Mouse (Mus musculus): ENCODE data around the gene Rab43. TPM values are rescaled to one million over a fixed set of nuclear protein-coding genes. Genes with fewer than 3 reads are reported as not detected.

Gene Rab43
- polyA plus RNA-seq, 1 experiment from 2014 or later: 18.6 TPM

DNA sequence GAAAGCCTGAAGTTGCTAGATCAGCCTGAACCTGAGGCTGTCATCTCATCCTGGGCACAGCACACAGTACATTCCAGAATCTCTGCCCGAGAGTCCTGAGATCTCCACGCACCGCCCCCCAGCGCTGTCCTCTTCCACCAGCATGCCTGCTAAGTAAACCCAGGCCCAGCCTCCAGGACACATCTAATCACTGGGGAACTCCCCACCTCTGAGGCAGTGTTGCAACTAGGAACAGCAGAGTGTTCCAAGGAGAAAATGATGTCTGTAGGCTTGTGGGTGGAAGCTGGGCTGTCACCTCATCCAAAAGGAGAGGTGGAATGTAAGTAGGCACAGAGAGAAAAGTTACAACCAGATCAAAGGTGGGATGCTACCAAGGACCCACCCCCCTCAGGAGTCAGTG is 56.8 kb downstream of the Rab43 start:
- H3K4me3 ChIP-seq (ENCODE audit: low read depth, low read length): no peak overlapping the region
- H3K27me3 ChIP-seq (replicated peaks; ENCODE audit: control insufficient read depth, insufficient read depth, low read length): no peaks in the 10 kb centered on the region
- no peak for ATAC-seq (ENCODE audit: low read depth)
- no peaks in the 10 kb centered on the region for H3K36me3 ChIP-seq (ENCODE audit: control insufficient read depth, insufficient read depth, low read length)
- no peak for DNase-seq (ENCODE audit: low spot score)
- H3K9me3 ChIP-seq (ENCODE audit: control insufficient read depth, low read length): no peaks in the 10 kb centered on the region
- H3K9ac ChIP-seq (ENCODE audit: low read depth, low read length): no peak overlapping the region
- H3K4me1 ChIP-seq (ENCODE audit: control insufficient read depth, insufficient read depth, low read length): no peaks in the 10 kb centered on the region
- WGBS: 86% methylated on average over 4 of the region's 4 CpGs
- no peak overlapping the region for H3K4me2 ChIP-seq (ENCODE audit: low read depth, low read length)
- H3K27ac ChIP-seq (replicated peaks; ENCODE audit: low read depth, low read length): no peak overlapping the region

DNA sequence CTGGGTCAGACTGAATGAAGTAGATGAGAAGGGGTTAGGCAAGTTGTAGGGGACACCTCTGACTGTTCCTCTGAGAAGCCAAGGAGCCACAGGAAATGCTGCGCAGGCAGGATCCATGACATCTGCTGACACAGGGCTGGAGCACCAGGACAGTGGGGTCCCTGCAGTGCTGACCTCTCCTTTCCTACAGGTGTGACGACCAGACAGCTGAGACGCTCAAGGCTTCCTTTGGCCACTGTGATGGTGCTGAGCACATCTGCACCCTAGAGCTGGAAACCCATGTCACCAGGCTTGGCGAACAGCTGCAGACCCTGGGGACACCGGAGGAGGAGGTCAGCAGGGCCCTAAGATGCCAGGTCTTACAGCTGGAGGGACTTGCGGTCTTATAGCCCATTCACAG is 60.4 kb downstream of the Rab43 start:
- H3K27ac ChIP-seq (replicated peaks; ENCODE audit: low read depth, low read length): no peak overlapping the region
- WGBS: 86% methylated on average over 6 of the region's 6 CpGs
- no peaks in the 10 kb centered on the region for H3K36me3 ChIP-seq (ENCODE audit: control insufficient read depth, insufficient read depth, low read length)
- no peaks in the 10 kb centered on the region for H3K27me3 ChIP-seq (replicated peaks; ENCODE audit: control insufficient read depth, insufficient read depth, low read length)
- ATAC-seq (ENCODE audit: low read depth) (no peak), DNase-seq (ENCODE audit: low spot score) (no peak)
- no peak overlapping the region for H3K4me2 ChIP-seq (ENCODE audit: low read depth, low read length)
- no peaks in the 10 kb centered on the region for H3K9me3 ChIP-seq (ENCODE audit: control insufficient read depth, low read length)
- no peak overlapping the region for H3K4me3 ChIP-seq (ENCODE audit: low read depth, low read length)
- peaks cover 8% of the 10 kb centered on the region; the same call in 1 of the 2 replicates for H3K4me1 ChIP-seq (ENCODE audit: control insufficient read depth, insufficient read depth, low read length)
- H3K9ac ChIP-seq (ENCODE audit: low read depth, low read length): no peak overlapping the region

DNA sequence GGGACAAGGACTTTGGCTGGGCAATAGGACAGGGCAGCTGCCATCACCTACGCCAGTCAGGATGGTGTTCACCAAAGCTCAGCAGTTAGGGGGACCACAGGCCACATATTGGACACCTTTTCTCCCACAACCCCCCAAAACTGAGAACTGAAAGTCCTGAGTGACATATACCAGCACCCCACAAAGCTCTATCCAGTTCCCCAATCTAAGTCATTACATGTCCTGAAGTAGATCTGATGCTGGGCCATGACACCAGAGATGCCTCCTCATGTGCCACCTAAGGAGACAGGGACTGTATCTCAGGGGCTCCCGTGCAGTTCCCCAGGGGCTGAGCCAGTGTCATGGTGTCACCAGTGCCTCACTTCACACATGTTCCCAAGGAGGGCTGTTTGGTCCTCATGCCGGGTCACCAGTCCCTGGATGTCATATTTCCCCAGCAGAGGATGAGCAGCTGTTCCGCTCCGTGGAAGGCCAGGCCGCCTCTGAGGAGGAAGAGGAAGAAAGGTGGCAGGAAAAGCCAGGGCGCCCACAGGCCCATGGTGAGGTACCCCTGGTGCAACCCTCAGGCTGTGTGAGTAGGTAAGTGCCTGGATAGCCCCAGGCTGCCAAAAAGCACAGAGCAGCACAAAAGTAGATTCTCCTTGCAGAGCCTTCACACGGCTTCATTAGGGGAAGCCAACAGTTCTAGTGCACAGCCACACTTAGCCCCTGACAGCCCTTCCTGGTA is 61.6 kb downstream of the Rab43 start:
- H3K9ac ChIP-seq (ENCODE audit: low read depth, low read length): no peak overlapping the region
- no peak for DNase-seq (ENCODE audit: low spot score)
- H3K27ac ChIP-seq (replicated peaks; ENCODE audit: low read depth, low read length): no peak overlapping the region
- no peak for ATAC-seq (ENCODE audit: low read depth)
- peaks cover 9% of the 10 kb centered on the region; the same call in 1 of the 2 replicates for H3K4me1 ChIP-seq (ENCODE audit: control insufficient read depth, insufficient read depth, low read length)
- H3K36me3 ChIP-seq (ENCODE audit: control insufficient read depth, insufficient read depth, low read length): no peaks in the 10 kb centered on the region
- no peaks in the 10 kb centered on the region for H3K9me3 ChIP-seq (ENCODE audit: control insufficient read depth, low read length)
- H3K4me3 ChIP-seq (ENCODE audit: low read depth, low read length): no peak overlapping the region
- 82% methylated on average over 8 of the region's 8 CpGs for WGBS
- H3K4me2 ChIP-seq (ENCODE audit: low read depth, low read length): no peak overlapping the region
- H3K27me3 ChIP-seq (replicated peaks; ENCODE audit: control insufficient read depth, insufficient read depth, low read length): no peaks in the 10 kb centered on the region

DNA sequence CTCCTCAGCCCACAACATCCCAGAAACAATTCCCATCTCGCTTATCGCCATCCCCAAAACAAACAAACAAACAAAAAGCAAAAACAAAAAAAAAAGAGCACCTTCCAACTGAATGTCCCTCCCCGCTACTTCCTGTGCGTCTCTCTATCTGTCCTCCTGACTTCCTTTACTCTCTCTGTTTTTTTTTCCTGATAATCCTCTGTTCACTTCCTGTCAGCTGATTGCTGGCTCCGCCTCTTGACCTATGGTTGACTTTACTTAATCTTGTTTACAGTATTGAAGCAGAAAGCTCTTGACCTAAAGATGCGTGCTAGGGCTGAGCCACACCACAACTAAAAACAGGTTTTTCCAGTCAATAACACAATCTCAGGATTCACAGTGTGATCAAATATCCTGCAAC is 63.4 kb downstream of the Rab43 start:
- H3K4me2 ChIP-seq (ENCODE audit: low read depth, low read length): no peak overlapping the region
- H3K9ac ChIP-seq (ENCODE audit: low read depth, low read length): no peak overlapping the region
- ATAC-seq (ENCODE audit: low read depth) (no peak), DNase-seq (ENCODE audit: low spot score) (no peak)
- no peaks in the 10 kb centered on the region for H3K9me3 ChIP-seq (ENCODE audit: control insufficient read depth, low read length)
- H3K36me3 ChIP-seq (ENCODE audit: control insufficient read depth, insufficient read depth, low read length): no peaks in the 10 kb centered on the region
- no peak overlapping the region for H3K27ac ChIP-seq (replicated peaks; ENCODE audit: low read depth, low read length)
- H3K27me3 ChIP-seq (replicated peaks; ENCODE audit: control insufficient read depth, insufficient read depth, low read length): no peaks in the 10 kb centered on the region
- WGBS: 88% methylated on average over 6 of the region's 6 CpGs
- H3K4me3 ChIP-seq (ENCODE audit: low read depth, low read length): no peak overlapping the region
- peaks cover 9% of the 10 kb centered on the region; the same call in 1 of the 2 replicates for H3K4me1 ChIP-seq (ENCODE audit: control insufficient read depth, insufficient read depth, low read length)

- peaks cover 9% of the 10 kb centered on the region; the same call in 1 of the 2 replicates for H3K4me1 ChIP-seq (ENCODE audit: control insufficient read depth, insufficient read depth, low read length)
- no peak overlapping the region for H3K27ac ChIP-seq (replicated peaks; ENCODE audit: low read depth, low read length)
- ATAC-seq (ENCODE audit: low read depth) (no peak), DNase-seq (ENCODE audit: low spot score) (no peak)
- no peak overlapping the region for H3K9ac ChIP-seq (ENCODE audit: low read depth, low read length)
- WGBS: 75% methylated on average over 2 of the region's 2 CpGs
- H3K36me3 ChIP-seq (ENCODE audit: control insufficient read depth, insufficient read depth, low read length): no peaks in the 10 kb centered on the region
- H3K27me3 ChIP-seq (replicated peaks; ENCODE audit: control insufficient read depth, insufficient read depth, low read length): no peaks in the 10 kb centered on the region
- no peak overlapping the region for H3K4me3 ChIP-seq (ENCODE audit: low read depth, low read length)
- no peaks in the 10 kb centered on the region for H3K9me3 ChIP-seq (ENCODE audit: control insufficient read depth, low read length)
- H3K4me2 ChIP-seq (ENCODE audit: low read depth, low read length): no peak overlapping the region
Measured at GRCm38 (mm10) chr6:87748078-87748477, 63.9 kb downstream of the Rab43 start.

DNA sequence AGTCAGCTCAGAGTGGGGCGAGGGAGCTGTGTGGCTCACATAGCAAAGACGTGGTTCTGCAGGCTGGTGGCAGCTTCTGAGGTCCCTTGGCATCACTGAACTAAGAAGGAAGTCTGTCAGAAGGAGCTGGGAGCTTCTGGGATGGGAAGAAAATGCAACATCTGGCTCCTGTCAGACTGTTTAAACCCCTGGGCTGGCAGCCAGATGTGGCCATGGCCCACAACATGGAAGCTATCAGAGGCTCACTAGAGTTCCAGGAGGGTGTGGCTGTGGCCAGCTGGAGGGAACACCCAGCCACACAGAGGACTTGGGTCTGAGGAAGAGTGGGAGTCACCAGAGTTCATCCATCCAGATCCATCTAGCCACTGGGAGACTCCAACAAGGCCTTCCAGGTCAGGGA is 65.1 kb downstream of the Rab43 start:
- H3K4me1 ChIP-seq (ENCODE audit: control insufficient read depth, insufficient read depth, low read length): peaks cover 9% of the 10 kb centered on the region; the same call in 1 of the 2 replicates
- no peak overlapping the region for H3K9ac ChIP-seq (ENCODE audit: low read depth, low read length)
- H3K36me3 ChIP-seq (ENCODE audit: control insufficient read depth, insufficient read depth, low read length): no peaks in the 10 kb centered on the region
- H3K27me3 ChIP-seq (replicated peaks; ENCODE audit: control insufficient read depth, insufficient read depth, low read length): no peaks in the 10 kb centered on the region
- WGBS: 31% methylated on average over 2 of the region's 2 CpGs
- H3K4me3 ChIP-seq (ENCODE audit: low read depth, low read length): no peak overlapping the region
- H3K9me3 ChIP-seq (ENCODE audit: control insufficient read depth, low read length): no peaks in the 10 kb centered on the region
- ATAC-seq (ENCODE audit: low read depth) (no peak), DNase-seq (ENCODE audit: low spot score) (peak; percentile 71)
- H3K27ac ChIP-seq (replicated peaks; ENCODE audit: low read depth, low read length): no peak overlapping the region
- no peak overlapping the region for H3K4me2 ChIP-seq (ENCODE audit: low read depth, low read length)

DNA sequence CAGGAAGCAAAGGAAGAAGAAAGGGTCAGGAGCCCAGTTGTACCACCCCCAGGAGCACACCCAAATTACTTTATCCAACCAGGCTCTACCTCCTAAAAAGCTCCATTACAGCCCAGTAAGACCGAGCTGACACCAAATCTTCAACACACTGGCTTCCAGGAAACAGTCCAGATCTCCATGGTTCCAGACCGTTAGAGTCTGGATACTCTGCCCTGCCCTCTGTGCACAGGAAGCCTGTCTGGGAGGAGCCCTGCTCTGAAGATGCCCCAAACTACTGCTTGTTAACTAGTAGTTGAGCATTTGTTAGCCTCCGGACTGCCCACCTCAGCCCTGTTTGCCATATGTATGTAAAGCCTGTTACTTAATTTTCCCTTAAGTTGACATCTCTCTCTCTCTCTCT is 65.9 kb downstream of the Rab43 start:
- H3K4me1 ChIP-seq (ENCODE audit: control insufficient read depth, insufficient read depth, low read length): peaks cover 9% of the 10 kb centered on the region; the same call in 1 of the 2 replicates
- no peaks in the 10 kb centered on the region for H3K9me3 ChIP-seq (ENCODE audit: control insufficient read depth, low read length)
- no peak overlapping the region for H3K4me2 ChIP-seq (ENCODE audit: low read depth, low read length)
- H3K27ac ChIP-seq (replicated peaks; ENCODE audit: low read depth, low read length): no peak overlapping the region
- DNase-seq (ENCODE audit: low spot score) (no peak), ATAC-seq (ENCODE audit: low read depth) (no peak)
- H3K4me3 ChIP-seq (ENCODE audit: low read depth, low read length): no peak overlapping the region
- no peaks in the 10 kb centered on the region for H3K36me3 ChIP-seq (ENCODE audit: control insufficient read depth, insufficient read depth, low read length)
- H3K9ac ChIP-seq (ENCODE audit: low read depth, low read length): no peak overlapping the region
- no peaks in the 10 kb centered on the region for H3K27me3 ChIP-seq (replicated peaks; ENCODE audit: control insufficient read depth, insufficient read depth, low read length)
- 58% methylated on average over 3 of the region's 3 CpGs for WGBS

GRCm38 (mm10) chr6:87745301-87745700 is 66.7 kb downstream of the Rab43 start:
- ATAC-seq (ENCODE audit: low read depth) (no peak), DNase-seq (ENCODE audit: low spot score) (no peak)
- Histone ChIP-seq H3K36me3 (ENCODE audit: control insufficient read depth, insufficient read depth, low read length) (no peaks in the 10 kb centered on the region), H3K9ac (ENCODE audit: low read depth, low read length) (no peak overlapping the region), H3K4me1 (ENCODE audit: control insufficient read depth, insufficient read depth, low read length) (peaks cover 9% of the 10 kb centered on the region; the same call in 1 of the 2 replicates), H3K4me3 (ENCODE audit: low read depth, low read length) (no peak overlapping the region), H3K9me3 (ENCODE audit: control insufficient read depth, low read length) (no peaks in the 10 kb centered on the region), H3K27me3 (replicated peaks; ENCODE audit: control insufficient read depth, insufficient read depth, low read length) (no peaks in the 10 kb centered on the region), H3K4me2 (ENCODE audit: low read depth, low read length) (no peak overlapping the region), H3K27ac (replicated peaks; ENCODE audit: low read depth, low read length) (no peak overlapping the region)
- WGBS: 33% methylated on average over 1 of the region's 1 CpGs

- no peak overlapping the region for H3K27ac ChIP-seq (replicated peaks; ENCODE audit: low read depth, low read length)
- H3K4me3 ChIP-seq (ENCODE audit: low read depth, low read length): no peak overlapping the region
- WGBS: 80% methylated on average over 3 of the region's 3 CpGs
- no peaks in the 10 kb centered on the region for H3K36me3 ChIP-seq (ENCODE audit: control insufficient read depth, insufficient read depth, low read length)
- peaks cover 9% of the 10 kb centered on the region; the same call in 1 of the 2 replicates for H3K4me1 ChIP-seq (ENCODE audit: control insufficient read depth, insufficient read depth, low read length)
- ATAC-seq (ENCODE audit: low read depth): no peak
- H3K27me3 ChIP-seq (replicated peaks; ENCODE audit: control insufficient read depth, insufficient read depth, low read length): no peaks in the 10 kb centered on the region
- no peak overlapping the region for H3K4me2 ChIP-seq (ENCODE audit: low read depth, low read length)
- no peak overlapping the region for H3K9ac ChIP-seq (ENCODE audit: low read depth, low read length)
- no peak for DNase-seq (ENCODE audit: low spot score)
- no peaks in the 10 kb centered on the region for H3K9me3 ChIP-seq (ENCODE audit: control insufficient read depth, low read length)
Measured at GRCm38 (mm10) chr6:87744632-87745031, 67.3 kb downstream of the Rab43 start.
